In genomic region chr3:36227246-36227645, GRCm38 (mm10) we compare ENCODE assay signal across 35 mouse cellular contexts. TPM values are rescaled to one million over a fixed set of nuclear protein-coding genes. Genes with fewer than 3 reads are reported as not detected.
DNase-seq lines count a peak whose midpoint lies in the region; ATAC-seq and TF ChIP-seq lines count a peak whose summit lies in the region.
"Had no signal": no experiment of that assay in that cellular context is flagged by ENCODE, and none has a peak within 500 bp of the region (broad histone marks: within the 10 kb centered on the region; RNA-seq: fewer than 3 reads in every experiment).

No protein-coding gene starts in this region.

- H3K9ac ChIP-seq in heart, postnatal 0 days (replicated peaks; ENCODE audit: low read depth, low read length): no peak overlapping the region
- H3K9ac ChIP-seq in heart, embryonic 12.5 days: no peak overlapping the region
- H3K9ac ChIP-seq in liver, postnatal 0 days (replicated peaks): no peak overlapping the region
- H3K9ac ChIP-seq in liver, embryonic 12.5 days: no peak overlapping the region
- H3K9ac ChIP-seq: forebrain, embryonic 13.5 days; liver, embryonic 13.5 days; midbrain, embryonic 15.5 days had no signal

- no peak overlapping the region for H3K4me2 ChIP-seq in heart, postnatal 0 days (ENCODE audit: low read depth, low read length)
- H3K4me2 ChIP-seq in heart, embryonic 12.5 days: no peak overlapping the region
- H3K4me2 ChIP-seq in liver, postnatal 0 days (ENCODE audit: low read depth, low read length): no peak overlapping the region
- no peak overlapping the region for H3K4me2 ChIP-seq in liver, embryonic 12.5 days
- H3K4me2 ChIP-seq: forebrain, embryonic 13.5 days; heart, embryonic 11.5 days; liver, embryonic 13.5 days; midbrain, embryonic 15.5 days had no signal

- no peaks in the 10 kb centered on the region for H3K4me1 ChIP-seq in heart, postnatal 0 days (ENCODE audit: control insufficient read depth, insufficient read depth)
- H3K4me1 ChIP-seq in heart, embryonic 12.5 days (replicated peaks): peaks cover 1% of the 10 kb centered on the region; the same call in 1 of the 2 replicates
- no peaks in the 10 kb centered on the region for H3K4me1 ChIP-seq in liver, postnatal 0 days (ENCODE audit: insufficient read depth)
- no peaks in the 10 kb centered on the region for H3K4me1 ChIP-seq in liver, embryonic 12.5 days
- H3K4me1 ChIP-seq: liver, embryonic 13.5 days had no signal

- 53% methylated on average over 1 of the region's 1 CpGs for WGBS in heart, postnatal 0 days
- WGBS in heart, embryonic 12.5 days: 91% methylated on average over 1 of the region's 1 CpGs
- WGBS in liver, postnatal 0 days (ENCODE audit: insufficient replicate concordance): 79% methylated on average over 1 of the region's 1 CpGs
- 83% methylated on average over 1 of the region's 1 CpGs for WGBS in liver, embryonic 12.5 days (ENCODE audit: insufficient replicate concordance)

- TF ChIP-seq EP300 in heart, postnatal 0 days (IDR thresholded peaks at IDR 0.05; ENCODE audit: low read depth): no peak
- TF ChIP-seq EP300 in liver, postnatal 0 days (IDR thresholded peaks at IDR 0.05; ENCODE audit: low read depth): no peak

- H3K9me3 ChIP-seq in heart, postnatal 0 days (replicated peaks; ENCODE audit: control insufficient read depth, low read length): no peaks in the 10 kb centered on the region
- no peaks in the 10 kb centered on the region for H3K9me3 ChIP-seq in heart, embryonic 12.5 days (replicated peaks)
- no peaks in the 10 kb centered on the region for H3K9me3 ChIP-seq in liver, postnatal 0 days (ENCODE audit: low read length)
- H3K9me3 ChIP-seq in liver, embryonic 12.5 days (replicated peaks): no peaks in the 10 kb centered on the region
- H3K9me3 ChIP-seq: forebrain, embryonic 13.5 days; liver, embryonic 13.5 days; midbrain, embryonic 10.5 days; midbrain, embryonic 15.5 days had no signal

- intact Hi-C loops in left cerebral cortex, adult 2 months (cut with DNase I): no loop called here

- TF ChIP-seq CTCF in heart, postnatal 0 days (IDR thresholded peaks at IDR 0.05; ENCODE audit: low read depth): peak; percentile 39
- 0 out of 2 replicates have a peak, but pooled peaks have one; percentile 6 for TF ChIP-seq CTCF in liver, postnatal 0 days (IDR thresholded peaks at IDR 0.05; ENCODE audit: low read depth)
- no peak; the same call in 1 of the 2 replicates for TF ChIP-seq CTCF in left cerebral cortex, adult 2 months (IDR thresholded peaks at IDR 0.05)

- H3K27me3 ChIP-seq in heart, postnatal 0 days (ENCODE audit: control insufficient read depth, insufficient read depth, low read length): peaks cover 4% of the 10 kb centered on the region; the same call in 1 of the 2 replicates
- H3K27me3 ChIP-seq in heart, embryonic 12.5 days (replicated peaks): peaks cover 11% of the 10 kb centered on the region
- H3K27me3 ChIP-seq in liver, postnatal 0 days (ENCODE audit: insufficient read depth, low read length): 0 out of 2 replicates have a peak, but pooled peaks cover 5% of the 10 kb centered on the region
- peaks cover 6% of the 10 kb centered on the region for H3K27me3 ChIP-seq in liver, embryonic 12.5 days (replicated peaks)

- no peak overlapping the region for H3K27ac ChIP-seq in heart, postnatal 0 days (ENCODE audit: low read depth)
- H3K27ac ChIP-seq in heart, embryonic 12.5 days (ENCODE audit: poor library complexity, severe bottlenecking): no peak overlapping the region
- no peak overlapping the region for H3K27ac ChIP-seq in liver, postnatal 0 days (ENCODE audit: low read depth)
- H3K27ac ChIP-seq in liver, embryonic 12.5 days: no peak overlapping the region
- H3K27ac ChIP-seq in left cerebral cortex, adult 2 months: no peak overlapping the region
- H3K27ac ChIP-seq: forebrain, embryonic 13.5 days; hindbrain, postnatal 0 days; liver, embryonic 13.5 days; midbrain, embryonic 10.5 days; midbrain, embryonic 15.5 days had no signal

- 0 out of 2 replicates have a peak, but pooled peaks have one; percentile 41 for ATAC-seq in heart, postnatal 0 days (ENCODE audit: insufficient read depth, low read depth)
- no peak for ATAC-seq in heart, embryonic 12.5 days (ENCODE audit: insufficient number of reproducible peaks, low FRiP score)
- no peak for ATAC-seq in liver, postnatal 0 days
- no peak for ATAC-seq in liver, embryonic 12.5 days
- no peak for ATAC-seq in monocyte, adult 5-6 weeks (replicated peaks; ENCODE audit: insufficient number of reproducible peaks, low FRiP score, low TSS enrichment, poor library complexity, severe bottlenecking)
- ATAC-seq: forebrain, embryonic 13.5 days; hindbrain, postnatal 0 days; intestine, embryonic 16.5 days; midbrain, embryonic 15.5 days had no signal

- no peak overlapping the region for H3K4me3 ChIP-seq in heart, postnatal 0 days (ENCODE audit: low read depth, low read length)
- no peak overlapping the region for H3K4me3 ChIP-seq in heart, embryonic 12.5 days
- H3K4me3 ChIP-seq in liver, postnatal 0 days (ENCODE audit: low read depth, low read length): no peak overlapping the region
- H3K4me3 ChIP-seq in liver, embryonic 12.5 days: no peak overlapping the region
- H3K4me3 ChIP-seq in left cerebral cortex, adult 2 months: no peak overlapping the region
- H3K4me3 ChIP-seq: forebrain, embryonic 13.5 days; liver, embryonic 13.5 days; midbrain, embryonic 10.5 days; midbrain, embryonic 15.5 days had no signal

- H3K36me3 ChIP-seq in heart, postnatal 0 days (replicated peaks; ENCODE audit: control insufficient read depth, insufficient read depth, low read length): no peaks in the 10 kb centered on the region
- H3K36me3 ChIP-seq in heart, embryonic 12.5 days: no peaks in the 10 kb centered on the region
- no peaks in the 10 kb centered on the region for H3K36me3 ChIP-seq in liver, postnatal 0 days (replicated peaks; ENCODE audit: insufficient read depth, low read length)
- no peaks in the 10 kb centered on the region for H3K36me3 ChIP-seq in liver, embryonic 12.5 days
- H3K36me3 ChIP-seq: liver, embryonic 13.5 days; midbrain, embryonic 10.5 days; midbrain, embryonic 15.5 days had no signal

- peak; percentile 18 for DNase-seq in heart, postnatal 0 days (ENCODE audit: low spot score)
- no peak for DNase-seq in liver, postnatal 0 days
- DNase-seq in NIH3T3 (ENCODE audit: low read depth): peak; percentile 44
- no peak for DNase-seq in left cerebral cortex, adult 2 months (ENCODE audit: extremely low spot score in 1 of 2, low spot score in 2 of 2)
- DNase-seq: B cell, adult 2 months; cerebellum, adult 8-10 months; cerebellum, postnatal 36 days; gastrocnemius, postnatal 14 days; kidney, adult 9 months; kidney, postnatal 25 days; left cerebral cortex, postnatal 4 days; liver, embryonic 13.5 days; lung, adult 2 months; right cerebral cortex, adult 18-20 months; spleen, adult 18-20 months; thymus, postnatal 14 days had no signal

RNA-seq across cellular contexts. Expression of gene Qrfpr, which starts 5.1 kb away (rescaled TPM):
- not detected in 2 replicates for total RNA-seq in heart, postnatal 0 days (2014; rRNA removed; ENCODE audit: low replicate concordance)
- 0.25 and 0.30 TPM in 2 replicates for polyA plus RNA-seq in heart, postnatal 0 days (2015; fragmentation: Nextera tagmentation; extraction: Ambion mirVana)
- polyA plus RNA-seq in heart, embryonic 12.5 days (2016; fragmentation: Nextera tagmentation; extraction: Ambion mirVana): not detected in 2 replicates
- polyA plus RNA-seq in liver, postnatal 0 days (2015; fragmentation: Nextera tagmentation; extraction: Ambion mirVana): not detected in 2 replicates
- 0.10 TPM in 1 of 2 replicates, not detected in the other for polyA plus RNA-seq in liver, embryonic 12.5 days (2016; fragmentation: Nextera tagmentation; extraction: Ambion mirVana)
- total RNA-seq in monocyte, adult 5-6 weeks (2017): not detected in 3 replicates
- total RNA-seq in left cerebral cortex, adult 2 months (2021): 1 to 10 TPM; 4.6 to 4.7 TPM
- total RNA-seq: adrenal gland, adult 18-20 months; adrenal gland, postnatal 4 days; ES-E14; gastrocnemius, postnatal 14 days; granulocyte monocyte progenitor cell, adult 5-6 weeks; heart, postnatal 25 days; megakaryocyte progenitor cell, adult 5-6 weeks; neutrophil, adult 5-6 weeks had no signal
- polyA plus RNA-seq: embryonic facial prominence, embryonic 11.5 days; intestine, embryonic 16.5 days; liver, embryonic 13.5 days; lung, adult 2 months; midbrain, embryonic 10.5 days; neural tube, embryonic 11.5 days; stomach, embryonic 16.5 days had no signal

Comparison
In these comparisons a context has a peak if more than half of its experiments do, and no peak if none do; other contexts are left out.
1. DNase-seq: peak in heart, postnatal 0 days (single experiment) and NIH3T3 (single experiment); none in liver, postnatal 0 days (single experiment) and left cerebral cortex, adult 2 months (0 of 2).